In the genomic region with DNA sequence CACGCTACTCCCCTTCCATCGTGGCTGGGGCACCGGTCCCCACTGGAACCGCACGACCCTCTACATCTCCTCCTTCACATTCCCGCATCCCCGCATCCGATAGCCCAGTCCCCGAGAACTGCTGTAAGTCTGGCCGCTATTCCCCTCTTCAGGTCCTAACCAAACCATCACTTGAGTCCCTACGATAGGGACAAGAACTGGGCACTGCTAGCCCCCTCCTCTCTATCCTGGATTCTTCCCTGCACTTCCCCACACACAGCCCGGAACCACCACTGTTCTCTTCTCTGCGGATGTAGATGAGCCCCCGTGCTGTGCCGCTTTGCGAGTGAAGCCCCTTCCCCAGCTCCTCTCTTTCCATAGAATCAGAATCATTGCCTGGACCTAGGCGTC, we compare ENCODE assay signal across 13 mouse cellular contexts. TPM values are rescaled to one million over a fixed set of nuclear protein-coding genes. Genes with fewer than 3 reads are reported as not detected.
DNase-seq lines count a peak whose midpoint lies in the region; ATAC-seq and TF ChIP-seq lines count a peak whose summit lies in the region.
"Had no signal": no experiment of that assay in that cellular context is flagged by ENCODE, and none has a peak within 500 bp of the region (broad histone marks: within the 10 kb centered on the region; RNA-seq: fewer than 3 reads in every experiment).

No protein-coding gene starts in this region.

- H3K79me2 ChIP-seq in liver, adult 2 months (ENCODE audit: control insufficient read depth, insufficient read depth, low read length), result no peaks in the 10 kb centered on the region

- peak; percentile 28 for DNase-seq in liver, adult 2 months (ENCODE audit: extremely low read depth, low read depth, low spot score)
- DNase-seq in liver, postnatal 0 days, result no peak
- no peak for DNase-seq in limb, embryonic 10.5 days (ENCODE audit: low spot score)
- DNase-seq in adrenal gland, postnatal 36 days, result no peak
- no peak for DNase-seq in urinary bladder, postnatal 25 days (ENCODE audit: low spot score)
- no peak for DNase-seq in adrenal gland, postnatal 25 days
- DNase-seq: adrenal gland, postnatal 10 days; right cerebral cortex, postnatal 4 days had no signal

- H3K4me3 ChIP-seq in liver, adult 2 months (ENCODE audit: insufficient read depth, low read depth, low read length), result no peak overlapping the region
- no peak overlapping the region for H3K4me3 ChIP-seq in liver, postnatal 0 days (ENCODE audit: low read depth, low read length)
- peak overlapping the region; percentile 67 for H3K4me3 ChIP-seq in forebrain, embryonic 13.5 days
- H3K4me3 ChIP-seq in limb, embryonic 10.5 days, result peak overlapping the region; percentile 80
- peak overlapping the region; percentile 58 for H3K4me3 ChIP-seq in neural tube, embryonic 14.5 days (ENCODE audit: low read depth, low read length)

- 9% methylated on average over 17 of the region's 17 CpGs for WGBS in liver, adult 2 months
- whole genome bisulfite sequencing in liver, postnatal 0 days (ENCODE audit: insufficient replicate concordance), result 8% methylated on average over 17 of the region's 17 CpGs
- WGBS in forebrain, embryonic 13.5 days, result 2% methylated on average over 17 of the region's 17 CpGs
- 4% methylated on average over 17 of the region's 17 CpGs for WGBS in limb, embryonic 10.5 days
- WGBS in neural tube, embryonic 14.5 days, result 0% methylated on average over 17 of the region's 17 CpGs

- no peak for TF ChIP-seq EP300 in liver, postnatal 0 days (IDR thresholded peaks at IDR 0.05; ENCODE audit: low read depth)

- no peak overlapping the region for H3K27ac ChIP-seq in liver, adult 2 months (replicated peaks; ENCODE audit: insufficient read depth, low read depth, low read length)
- no peak overlapping the region for H3K27ac ChIP-seq in liver, postnatal 0 days (ENCODE audit: low read depth)
- H3K27ac ChIP-seq in forebrain, embryonic 13.5 days, result no peak overlapping the region
- 0 out of 2 replicates have a peak overlapping the region, but pooled peaks have one; percentile 92 for H3K27ac ChIP-seq in limb, embryonic 10.5 days
- H3K27ac ChIP-seq in neural tube, embryonic 14.5 days (ENCODE audit: low read depth, low read length), result no peak overlapping the region

- no peak for ATAC-seq in liver, postnatal 0 days
- no peak; the same call in 1 of the 2 replicates for ATAC-seq in forebrain, embryonic 13.5 days
- no peak for ATAC-seq in neural tube, embryonic 14.5 days (ENCODE audit: low read depth)

- TF ChIP-seq CTCF in liver, adult 2 months (IDR thresholded peaks at IDR 0.05; ENCODE audit: low read depth, low read length), result no peak
- no peak for TF ChIP-seq CTCF in liver, postnatal 0 days (IDR thresholded peaks at IDR 0.05; ENCODE audit: low read depth)

- no peaks in the 10 kb centered on the region for H3K27me3 ChIP-seq in liver, adult 2 months (ENCODE audit: control insufficient read depth, insufficient read depth, low read length)
- H3K27me3 ChIP-seq in liver, postnatal 0 days (ENCODE audit: insufficient read depth, low read length), result peaks cover 38% of the 10 kb centered on the region
- H3K27me3 ChIP-seq in forebrain, embryonic 13.5 days, result peaks cover 29% of the 10 kb centered on the region
- H3K27me3 ChIP-seq in limb, embryonic 10.5 days (ENCODE audit: low read depth, poor library complexity, severe bottlenecking), result peaks cover 49% of the 10 kb centered on the region
- peaks cover 7% of the 10 kb centered on the region; the same call in 1 of the 2 replicates for H3K27me3 ChIP-seq in neural tube, embryonic 14.5 days (ENCODE audit: control insufficient read depth, insufficient read depth, low read length)

- H3K4me2 ChIP-seq in liver, postnatal 0 days (ENCODE audit: low read depth, low read length), result no peak overlapping the region
- H3K4me2 ChIP-seq in forebrain, embryonic 13.5 days, result peak overlapping the region; percentile 88
- H3K4me2 ChIP-seq in neural tube, embryonic 14.5 days (ENCODE audit: low read depth, low read length), result peak overlapping the region; percentile 76

- no peaks in the 10 kb centered on the region for H3K4me1 ChIP-seq in liver, adult 2 months (ENCODE audit: control insufficient read depth, insufficient read depth, low read length)
- H3K4me1 ChIP-seq in liver, postnatal 0 days (ENCODE audit: insufficient read depth), result no peaks in the 10 kb centered on the region
- H3K4me1 ChIP-seq in forebrain, embryonic 13.5 days, result peaks cover 12% of the 10 kb centered on the region; the same call in 1 of the 2 replicates
- peaks cover 20% of the 10 kb centered on the region for H3K4me1 ChIP-seq in limb, embryonic 10.5 days
- H3K4me1 ChIP-seq in neural tube, embryonic 14.5 days (ENCODE audit: control insufficient read depth, insufficient read depth, low read length), result no peaks in the 10 kb centered on the region

- H3K36me3 ChIP-seq in liver, adult 2 months (ENCODE audit: control insufficient read depth, insufficient read depth, low read length), result peaks cover 21% of the 10 kb centered on the region
- peaks cover 24% of the 10 kb centered on the region for H3K36me3 ChIP-seq in liver, postnatal 0 days (replicated peaks; ENCODE audit: insufficient read depth, low read length)
- no peaks in the 10 kb centered on the region for H3K36me3 ChIP-seq in forebrain, embryonic 13.5 days (ENCODE audit: poor library complexity, severe bottlenecking)
- H3K36me3 ChIP-seq in limb, embryonic 10.5 days, result no peaks in the 10 kb centered on the region
- no peaks in the 10 kb centered on the region for H3K36me3 ChIP-seq in neural tube, embryonic 14.5 days (ENCODE audit: control insufficient read depth, insufficient read depth, low read length)

- TF ChIP-seq POLR2A in liver, adult 2 months (IDR thresholded peaks at IDR 0.05; ENCODE audit: extremely low read depth, insufficient read depth, low read length), result no peak

- H3K9ac ChIP-seq in liver, adult 2 months (ENCODE audit: low read depth, low read length), result no peak overlapping the region
- H3K9ac ChIP-seq in liver, postnatal 0 days (replicated peaks), result no peak overlapping the region
- H3K9ac ChIP-seq in forebrain, embryonic 13.5 days, result peak overlapping the region; percentile 74
- peak overlapping the region; percentile 70 for H3K9ac ChIP-seq in neural tube, embryonic 14.5 days (replicated peaks; ENCODE audit: low read depth, low read length)

- no peaks in the 10 kb centered on the region for H3K9me3 ChIP-seq in liver, postnatal 0 days (ENCODE audit: low read length)
- H3K9me3 ChIP-seq in forebrain, embryonic 13.5 days (replicated peaks), result no peaks in the 10 kb centered on the region
- no peaks in the 10 kb centered on the region for H3K9me3 ChIP-seq in limb, embryonic 10.5 days (replicated peaks)
- no peaks in the 10 kb centered on the region for H3K9me3 ChIP-seq in neural tube, embryonic 14.5 days (ENCODE audit: control insufficient read depth, low read length)

RNA-seq across cellular contexts. Expression of gene Necab2, which starts 1.3 kb away (rescaled TPM):
- total RNA-seq in liver, adult 2 months (2014; rRNA removed), result 0.07 TPM in 1 of 2 replicates, not detected in the other
- 0.11 TPM in 1 of 2 replicates, not detected in the other for polyA plus RNA-seq in liver, adult 2 months (2012; rRNA removed)
- polyA plus RNA-seq in liver, postnatal 0 days (2015; fragmentation: Nextera tagmentation; extraction: Ambion mirVana), result 0.14 TPM in 1 of 2 replicates, not detected in the other
- 13.3 and 15.3 TPM in 2 replicates for polyA plus RNA-seq in forebrain, embryonic 13.5 days (2015; fragmentation: Nextera tagmentation; extraction: Ambion mirVana)
- polyA plus RNA-seq in limb, embryonic 10.5 days (2016; fragmentation: Nextera tagmentation; extraction: Ambion mirVana), result 4.2 and 5.6 TPM in 2 replicates
- polyA plus RNA-seq in neural tube, embryonic 14.5 days (2014; fragmentation: Nextera tagmentation; extraction: Ambion mirVana), result 36.5 and 39.6 TPM in 2 replicates
- 1 to 10 TPM; 5.4 to 7.3 TPM for total RNA-seq in adrenal gland, postnatal 36 days (2021)
- total RNA-seq in adrenal gland, postnatal 25 days (2021), result 6.5 and 7.0 TPM in 2 replicates
- total RNA-seq: megakaryocyte, adult 5-6 weeks; MEL had no signal

RNA-seq across cellular contexts. Expression of gene Osgin1, which starts 13.9 kb away (rescaled TPM):
- 9.6 and 33.0 TPM in 2 replicates for total RNA-seq in liver, adult 2 months (2014; rRNA removed)
- 211 and 649 TPM in 2 replicates for polyA plus RNA-seq in liver, adult 2 months (2012; rRNA removed)
- 138 and 168 TPM in 2 replicates for polyA plus RNA-seq in liver, postnatal 0 days (2015; fragmentation: Nextera tagmentation; extraction: Ambion mirVana)
- polyA plus RNA-seq in forebrain, embryonic 13.5 days (2015; fragmentation: Nextera tagmentation; extraction: Ambion mirVana), result 0.14 and 0.37 TPM in 2 replicates
- polyA plus RNA-seq in limb, embryonic 10.5 days (2016; fragmentation: Nextera tagmentation; extraction: Ambion mirVana), result 0.26 and 0.34 TPM in 2 replicates
- 0.31 and 0.35 TPM in 2 replicates for polyA plus RNA-seq in neural tube, embryonic 14.5 days (2014; fragmentation: Nextera tagmentation; extraction: Ambion mirVana)
- 100 to 1,000 TPM in 1 of 2 experiments, 10 to 100 TPM in 1; 60.9 to 140 TPM for total RNA-seq in adrenal gland, postnatal 36 days (2021)
- total RNA-seq in adrenal gland, postnatal 25 days (2021), result 73.4 and 110 TPM in 2 replicates

RNA-seq across cellular contexts. Expression of gene Mlycd, which starts 53.1 kb away (rescaled TPM):
- 57.3 and 68.1 TPM in 2 replicates for total RNA-seq in liver, adult 2 months (2014; rRNA removed)
- 112 and 115 TPM in 2 replicates for polyA plus RNA-seq in liver, adult 2 months (2012; rRNA removed)
- 37.0 and 44.4 TPM in 2 replicates for polyA plus RNA-seq in liver, postnatal 0 days (2015; fragmentation: Nextera tagmentation; extraction: Ambion mirVana)
- 11.0 and 11.1 TPM in 2 replicates for polyA plus RNA-seq in forebrain, embryonic 13.5 days (2015; fragmentation: Nextera tagmentation; extraction: Ambion mirVana)
- 6.3 and 6.7 TPM in 2 replicates for polyA plus RNA-seq in limb, embryonic 10.5 days (2016; fragmentation: Nextera tagmentation; extraction: Ambion mirVana)
- polyA plus RNA-seq in neural tube, embryonic 14.5 days (2014; fragmentation: Nextera tagmentation; extraction: Ambion mirVana), result 15.8 and 16.1 TPM in 2 replicates
- total RNA-seq in adrenal gland, postnatal 36 days (2021), result 10 to 100 TPM; 42.2 to 57.9 TPM
- total RNA-seq in adrenal gland, postnatal 25 days (2021), result 46.2 and 49.0 TPM in 2 replicates

RNA-seq across cellular contexts. Expression of gene Slc38a8, which starts 53.7 kb away (rescaled TPM):
- total RNA-seq in liver, adult 2 months (2014; rRNA removed), result not detected in 2 replicates
- polyA plus RNA-seq in liver, adult 2 months (2012; rRNA removed), result not detected in 2 replicates
- not detected in 2 replicates for polyA plus RNA-seq in liver, postnatal 0 days (2015; fragmentation: Nextera tagmentation; extraction: Ambion mirVana)
- not detected in 2 replicates for polyA plus RNA-seq in forebrain, embryonic 13.5 days (2015; fragmentation: Nextera tagmentation; extraction: Ambion mirVana)
- 0.05 and 0.11 TPM in 2 replicates for polyA plus RNA-seq in limb, embryonic 10.5 days (2016; fragmentation: Nextera tagmentation; extraction: Ambion mirVana)
- not detected in 2 replicates for polyA plus RNA-seq in neural tube, embryonic 14.5 days (2014; fragmentation: Nextera tagmentation; extraction: Ambion mirVana)
- total RNA-seq in adrenal gland, postnatal 36 days (2021), result under 1 TPM in 1 of 2 experiments, not detected in 1; 0.40 TPM
- not detected in 2 replicates for total RNA-seq in adrenal gland, postnatal 25 days (2021)
- total RNA-seq: adrenal gland, postnatal 10 days; megakaryocyte, adult 5-6 weeks; MEL had no signal
- polyA plus RNA-seq: heart, embryonic 16.5 days had no signal

Comparison
In these comparisons a context has a peak if more than half of its experiments do, and no peak if none do; other contexts are left out.
1. H3K4me3 ChIP-seq: peak in forebrain, embryonic 13.5 days (single experiment), limb, embryonic 10.5 days (single experiment) and neural tube, embryonic 14.5 days (single experiment); none in liver, adult 2 months (single experiment) and liver, postnatal 0 days (single experiment).
2. H3K9ac ChIP-seq: peak in forebrain, embryonic 13.5 days (single experiment) and neural tube, embryonic 14.5 days (single experiment); none in liver, adult 2 months (single experiment) and liver, postnatal 0 days (single experiment).
3. RNA of gene Osgin1, which starts 13.9 kb away (polyA plus RNA-seq): 211 to 649 TPM in liver, adult 2 months and 138 to 168 TPM in liver, postnatal 0 days; 0.14 to 0.37 TPM in forebrain, embryonic 13.5 days, 0.31 to 0.35 TPM in neural tube, embryonic 14.5 days and 0.26 to 0.34 TPM in limb, embryonic 10.5 days; every median in the first group is over 100 times any median in the second.